Mouse (Mus musculus) adipose tissue, adult 10 weeks (tissue): ENCODE results near the gene Btbd7. TPM values are rescaled to one million over a fixed set of nuclear protein-coding genes. Genes with fewer than 3 reads are reported as not detected.

Source experiments
- polyA plus RNA-seq: library from polyadenylated mRNA; stranded (reverse); fragments of 350-450 nt; fragmentation: Illumina TruSeq; extraction: RNeasy Lipid Tissue Mini Kit (QIAGEN cat#74804); gene quantifications from one replicate; pipeline ENCODE4 v1.2.3, GENCODE M21; 2014; ENCODE audit warnings: low read depth, low replicate concordance

Gene Btbd7
- 16.0 TPM for polyA plus RNA-seq

GRCm38 (mm10) chr12:102878031-102878823 is at the start of gene Btbd7:
TSS of gene Btbd7 (minus strand) at chr12:102878471.

DNA sequence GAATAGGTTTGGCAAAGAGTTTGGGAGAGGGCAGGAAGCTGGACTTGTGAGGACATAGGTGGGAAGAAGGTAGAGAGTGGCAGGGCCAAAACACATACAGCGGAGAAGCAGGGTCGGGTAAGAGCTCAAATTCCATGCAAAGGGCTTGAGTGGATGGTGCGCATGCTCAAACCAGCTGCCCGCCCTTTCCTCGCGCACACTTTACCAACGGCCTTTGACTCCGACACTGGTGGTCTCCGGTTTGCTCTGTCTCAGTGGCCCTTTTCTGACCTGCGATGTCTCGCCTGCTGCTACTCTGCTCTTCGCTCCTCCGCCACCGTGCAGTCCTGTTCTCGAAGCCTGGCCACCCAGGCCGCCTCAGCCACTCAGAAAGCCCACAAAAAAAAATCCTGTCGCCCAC is 20.8 kb upstream of the Btbd7 start, which contains the start of gene Cox8c:
Gene Cox8c (plus strand): TSS at position 226 of the 400 bp plus-strand sequence.

GRCm38 (mm10) chr12:102758403-102758756 is 119.9 kb downstream of the Btbd7 start, which contains the start of gene Gm20604:
TSS of gene Gm20604 (minus strand) at chr12:102758672.

GRCm38 (mm10) chr12:102757689-102758402 is 120.4 kb downstream of the Btbd7 start, which contains the start of the genes Gm28051, Gon7 and Ubr7:
TSS of gene Gm28051 (minus strand) at chr12:102757765.
TSS of gene Gon7 (minus strand) at chr12:102757803.
TSS of gene Ubr7 (plus strand) at chr12:102757967.

DNA sequence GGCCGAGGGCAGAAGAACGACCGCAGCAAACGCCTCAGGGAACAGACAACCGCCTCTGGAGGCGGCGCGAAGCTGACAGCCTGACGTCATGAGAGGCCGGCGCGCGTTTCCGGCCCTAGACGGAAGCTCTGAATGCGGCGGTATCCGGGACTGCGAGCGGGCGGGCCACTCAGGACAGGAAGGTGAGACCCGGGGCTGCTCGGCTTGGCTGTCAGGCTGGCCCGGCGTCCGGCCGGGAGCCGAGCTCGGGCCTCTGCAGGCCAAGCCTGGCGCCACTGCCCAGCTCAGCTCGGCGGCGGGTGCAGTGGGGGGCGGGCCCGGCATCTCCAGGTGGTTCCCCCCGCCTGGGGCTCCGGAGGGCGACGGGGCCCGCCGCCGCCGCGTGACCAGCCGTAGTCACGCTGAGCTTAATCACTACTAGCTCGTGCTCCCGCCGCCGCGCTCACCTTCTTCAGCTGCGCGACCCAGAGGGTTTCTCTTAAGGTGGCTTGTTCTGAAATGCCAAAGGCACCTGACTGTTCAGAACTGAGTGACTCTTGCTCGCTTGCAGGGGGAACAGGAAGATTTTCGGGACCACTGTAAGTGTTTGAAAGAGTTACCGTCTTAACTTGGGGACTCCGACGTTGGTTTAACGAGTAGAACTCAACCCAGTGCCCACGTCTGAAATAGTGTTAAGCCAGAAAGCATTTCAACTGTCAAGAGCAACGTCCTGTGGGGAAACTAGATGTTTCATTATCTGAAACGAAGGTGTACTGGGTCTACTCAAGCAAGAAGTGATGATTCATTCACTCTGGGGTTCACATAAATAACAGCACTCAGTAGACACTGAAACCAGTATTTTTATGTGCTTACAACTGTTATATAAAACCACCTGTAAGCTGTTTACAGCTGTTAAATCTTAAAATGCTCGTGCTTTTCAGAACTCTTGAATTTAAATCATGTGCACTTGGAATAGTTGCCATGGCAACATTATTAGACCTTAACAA is 134.4 kb downstream of the Btbd7 start, which contains the start of the genes Moap1 and Tmem251:
Gene Moap1 (minus strand): TSS at position 73 of the 986 bp plus-strand sequence.
Gene Tmem251 (plus strand): TSS at position 174 of the 986 bp plus-strand sequence.

Other genes starting within 250 kb of the Btbd7 start
- gene Itpk1, start 173.5 kb downstream of the Btbd7 start, polyA plus RNA-seq = 60.2 TPM
- 6.3 TPM for gene Moap1, start 134.8 kb downstream of the Btbd7 start, polyA plus RNA-seq
- 4.1 TPM for gene Tmem251, start 134.7 kb downstream of the Btbd7 start, polyA plus RNA-seq
- not detected for gene Gm28051, start 120.7 kb downstream of the Btbd7 start, polyA plus RNA-seq
- gene Gon7, start 120.7 kb downstream of the Btbd7 start, polyA plus RNA-seq = 11.1 TPM
- 26.0 TPM for gene Ubr7, start 120.5 kb downstream of the Btbd7 start, polyA plus RNA-seq
- 7.5 TPM for gene Gm20604, start 119.8 kb downstream of the Btbd7 start, polyA plus RNA-seq
- 17.9 TPM for gene Cox8c, start 20.8 kb upstream of the Btbd7 start, polyA plus RNA-seq
- gene Unc79, start 70.4 kb upstream of the Btbd7 start, polyA plus RNA-seq = 0.60 TPM